Mouse (Mus musculus): ENCODE results near the gene Bpifa2.
"Not testable (repeated sequence)": the region's sequence is repeated elsewhere in the genome, so short reads cannot be mapped to it uniquely, and the experiment has no call there.

Gene Bpifa2

GRCm38 (mm10) chr2:154007965-154008364 is at the start of gene Bpifa2:
Bpifa2 (plus strand) TSS chr2:154008265.
- DNase-seq (ENCODE audit: low spot score in 2 of 2), result no peak

GRCm38 (mm10) chr2:153962821-153963331 is 45.2 kb upstream of the Bpifa2 start:
- peak in 1 of 2 experiments; percentile 16 for DNase-seq (ENCODE audit: low spot score in 2 of 2)

GRCm38 (mm10) chr2:153963334-153963733 is 44.7 kb upstream of the Bpifa2 start:
- DNase-seq (ENCODE audit: low spot score in 2 of 2), result no peak

- no peak for DNase-seq (ENCODE audit: low spot score in 2 of 2)
These were observed 37.8 kb upstream of the Bpifa2 start for GRCm38 (mm10) chr2:153970221-153970620.

GRCm38 (mm10) chr2:153974582-153974981 is 33.5 kb upstream of the Bpifa2 start, which contains the start of gene Bpifa6:
Bpifa6 (plus strand) TSS chr2:153974945.
- no peak for DNase-seq (ENCODE audit: low spot score in 2 of 2)

- DNase-seq (ENCODE audit: low spot score in 2 of 2), result peak; percentile 22 to 43
These were observed 12.3 kb upstream of the Bpifa2 start for GRCm38 (mm10) chr2:153995770-153996169.

DNA sequence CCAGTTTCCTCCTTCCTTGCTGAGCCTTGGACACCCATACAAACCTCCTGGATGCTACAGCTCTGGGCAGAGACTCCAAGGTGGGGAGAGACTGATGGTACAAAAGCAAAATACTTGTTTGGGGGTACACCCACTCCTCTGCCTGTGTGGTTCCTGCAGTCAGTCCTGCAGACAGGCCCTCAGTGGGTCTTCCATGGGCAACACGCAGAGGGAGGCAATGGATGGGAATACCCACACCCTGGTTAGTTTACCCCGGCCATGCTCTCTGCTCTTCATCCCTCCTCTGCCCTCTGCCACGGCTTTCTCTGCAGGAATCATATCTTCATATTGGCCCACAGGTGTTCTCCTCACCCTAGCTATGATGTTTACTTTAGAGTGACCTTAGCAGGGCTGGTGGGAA is 7.6 kb upstream of the Bpifa2 start:
- DNase-seq (ENCODE audit: low spot score in 2 of 2), result no peak

- DNase-seq (ENCODE audit: low spot score in 2 of 2), result no peak
These were observed 7.0 kb upstream of the Bpifa2 start for GRCm38 (mm10) chr2:154001056-154001455.

DNA sequence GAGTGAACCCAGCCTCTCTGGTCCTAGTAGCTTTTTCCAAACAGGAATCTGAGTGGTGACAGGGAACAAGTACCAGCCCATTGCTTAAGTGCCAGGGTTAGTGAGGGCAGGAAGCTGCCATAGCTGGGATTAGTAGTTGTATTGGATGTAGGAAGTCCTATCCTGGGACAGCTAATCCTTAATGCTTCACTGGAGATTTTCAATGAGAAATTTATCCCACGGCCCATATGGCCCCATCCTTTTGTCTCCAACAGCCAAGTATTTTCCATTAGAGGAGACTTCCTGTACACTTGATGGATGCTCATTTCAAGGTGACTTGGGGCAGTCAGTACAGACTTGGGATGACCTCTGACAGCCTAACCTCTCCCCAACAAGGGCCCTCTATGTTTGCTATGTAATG is 3.6 kb upstream of the Bpifa2 start:
- DNase-seq (ENCODE audit: low spot score in 2 of 2), result no peak

DNA sequence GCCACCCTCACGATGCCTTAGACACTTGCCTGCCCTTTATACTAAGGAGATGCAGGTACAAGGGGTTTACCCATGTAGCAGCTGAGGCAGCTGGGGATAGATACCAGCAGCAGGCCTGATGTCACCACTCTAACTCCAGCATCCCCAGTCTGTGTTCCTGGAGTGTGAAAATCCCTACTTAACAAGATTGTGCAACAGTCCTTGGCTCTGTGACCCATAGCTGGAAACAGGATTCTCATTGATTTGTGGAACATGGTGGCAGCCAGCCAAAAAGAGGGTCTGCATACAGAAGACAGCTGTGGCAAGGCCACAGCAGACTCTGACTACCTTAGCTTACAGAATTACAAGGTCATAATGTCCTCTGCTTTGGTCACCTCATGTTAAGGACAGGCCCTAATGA is 3.0 kb upstream of the Bpifa2 start:
- no peak for DNase-seq (ENCODE audit: low spot score in 2 of 2)

GRCm38 (mm10) chr2:154005734-154006133 is 2.3 kb upstream of the Bpifa2 start:
- no peak for DNase-seq (ENCODE audit: low spot score in 2 of 2)

- no peak for DNase-seq (ENCODE audit: low spot score in 2 of 2)
These were observed 1.7 kb upstream of the Bpifa2 start for GRCm38 (mm10) chr2:154006331-154006730.

DNA sequence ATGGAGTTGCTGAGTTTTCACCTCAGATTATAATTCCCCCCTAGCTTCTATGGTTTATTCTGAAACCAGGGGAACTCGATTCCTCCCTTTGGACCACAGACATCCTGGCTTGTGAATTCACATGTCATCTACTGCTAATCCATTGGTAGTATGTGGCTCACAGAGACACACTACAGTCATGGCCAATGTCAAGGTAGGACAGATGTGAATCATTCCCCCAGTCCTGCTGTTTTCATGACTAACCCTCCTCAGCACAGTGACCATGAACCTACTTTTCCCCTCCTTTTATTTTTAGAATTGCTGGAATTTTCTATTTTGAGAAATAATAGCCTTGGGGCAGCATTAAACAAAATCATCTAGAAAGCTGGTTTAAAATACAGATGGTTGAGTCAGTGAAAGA is 684 bp upstream of the Bpifa2 start:
- no peak for DNase-seq (ENCODE audit: low spot score in 2 of 2)

DNA sequence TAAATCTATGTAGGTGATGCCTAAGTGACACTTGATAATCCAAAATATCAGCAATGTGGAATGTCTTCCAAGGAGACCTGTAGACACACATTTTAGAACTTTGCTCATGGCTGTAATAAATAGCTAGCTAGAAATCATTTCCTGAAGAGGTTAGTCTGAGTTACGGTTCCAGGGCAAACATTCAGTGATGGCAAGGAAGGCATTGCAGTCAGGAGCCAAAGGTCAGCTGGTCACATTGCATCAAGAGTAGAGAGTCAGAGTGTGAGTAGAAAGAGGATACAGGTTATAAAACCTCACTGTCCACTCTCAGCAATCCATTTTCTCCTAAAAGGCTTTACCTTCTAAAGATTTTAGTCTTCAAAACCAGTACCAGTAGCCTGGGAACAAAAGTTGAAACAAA is 9.9 kb downstream of the Bpifa2 start:
- DNase-seq (ENCODE audit: low spot score in 2 of 2), result no peak

DNA sequence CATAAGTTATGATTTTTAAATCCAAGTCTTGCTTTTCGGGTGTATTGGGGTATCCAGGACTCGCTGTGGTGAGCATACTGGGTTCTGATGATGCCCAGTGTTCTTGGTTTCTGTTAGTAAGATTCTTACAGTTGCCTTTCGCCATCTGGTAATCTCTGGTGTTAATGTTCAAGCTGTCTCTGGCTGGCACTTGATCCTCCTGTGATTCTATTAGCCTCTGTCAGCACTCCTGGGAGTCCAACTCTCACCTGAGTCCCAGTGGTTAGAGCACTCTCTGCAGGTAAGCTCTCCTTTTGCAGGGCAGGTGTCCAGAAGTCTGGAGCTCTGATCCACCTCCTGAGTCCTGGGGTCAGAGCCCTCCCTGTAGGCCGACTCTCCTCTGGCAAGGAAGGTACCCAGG is 16.6 kb downstream of the Bpifa2 start:
- DNase-seq (ENCODE audit: low spot score in 2 of 2), result not testable (repeated sequence)

DNA sequence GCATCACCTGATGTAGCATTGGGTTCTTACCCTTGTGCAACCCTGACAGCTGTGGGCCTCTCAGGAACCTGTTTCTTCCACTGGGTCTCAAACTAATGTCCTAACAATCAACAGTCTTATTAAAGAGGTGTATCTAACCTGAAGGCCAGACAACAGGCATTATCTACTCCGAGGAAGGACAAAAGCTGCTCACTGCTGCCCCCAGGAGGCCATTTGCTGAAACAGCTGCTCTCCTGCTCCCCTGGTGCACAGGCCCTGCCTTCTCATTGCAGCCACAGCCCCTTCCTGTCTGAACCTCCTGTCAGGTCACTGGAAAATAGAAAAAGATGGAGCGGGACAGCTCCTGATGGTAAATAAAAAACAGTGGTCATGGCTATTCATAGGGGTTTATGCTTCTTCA is 30.9 kb downstream of the Bpifa2 start:
- peak in 1 of 2 experiments; percentile 6 for DNase-seq (ENCODE audit: low spot score in 2 of 2)

- no peak for DNase-seq (ENCODE audit: low spot score in 2 of 2)
These were observed 36.7 kb downstream of the Bpifa2 start for GRCm38 (mm10) chr2:154044743-154045142.

GRCm38 (mm10) chr2:154058690-154059089 is 50.6 kb downstream of the Bpifa2 start:
- no peak for DNase-seq (ENCODE audit: low spot score in 2 of 2)
